Mouse (Mus musculus): Measurements from ENCODE around the gene Nfe2l3.

DNA sequence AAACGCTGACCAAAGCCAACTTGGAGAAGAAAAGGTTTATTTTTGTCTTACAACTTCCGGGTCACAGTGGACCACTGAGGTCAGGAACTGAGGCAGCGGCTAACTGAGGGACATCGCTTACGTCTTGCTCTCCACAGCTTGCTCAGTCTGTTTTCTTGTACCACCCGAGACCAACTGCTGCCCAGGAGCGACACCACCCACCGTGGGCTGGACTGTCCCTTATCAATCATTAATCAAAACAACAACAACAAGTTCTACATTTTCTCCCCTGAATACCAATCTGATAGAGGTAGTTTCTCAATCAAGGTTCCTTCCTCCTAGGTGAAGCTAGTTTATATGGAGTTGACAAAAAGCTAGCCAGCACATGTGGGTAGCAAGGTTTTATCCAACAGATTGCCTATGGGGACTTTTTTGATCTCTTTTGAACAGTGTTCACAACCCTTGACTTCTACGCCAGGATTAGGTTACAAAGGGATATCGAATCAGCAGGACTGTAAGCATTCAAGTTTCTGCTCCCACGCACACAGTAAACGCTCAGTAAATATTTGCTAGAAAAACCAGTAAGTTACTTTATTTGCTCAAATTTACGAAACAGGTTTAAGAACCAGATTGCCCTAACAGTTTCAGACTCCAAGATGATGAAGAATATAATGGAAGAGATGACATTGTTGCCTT is 40.5 kb upstream of the Nfe2l3 start:
- TF ChIP-seq CTCF (IDR thresholded peaks at IDR 0.05; ENCODE audit: borderline replicate concordance, extremely low read depth, insufficient read depth, insufficient read length): no peak
- no peak for TF ChIP-seq POLR2A (IDR thresholded peaks at IDR 0.05; ENCODE audit: borderline replicate concordance, extremely low read depth, insufficient read depth, insufficient read length, poor library complexity, severe bottlenecking)

Data from brain, embryonic 14.5 days (tissue).